Mouse (Mus musculus) cortical plate, adult 2 months (tissue): ENCODE measurements around the gene Emb.

Experiments
- CTCF ChIP-seq: fragments of 200-500 bp; IDR thresholded peaks from 2 replicates; pipeline ENCODE4 v1.5.1; 2011; ENCODE audit warnings: mild to moderate bottlenecking, control low read depth, low read length; ENCODE audit not compliant: insufficient read depth; ENCODE audit errors: extremely low read depth
- POLR2A ChIP-seq: fragments of 200-500 bp; IDR thresholded peaks from 2 replicates; pipeline ENCODE4 v1.6.1; 2011; ENCODE audit warnings: mild to moderate bottlenecking, low read length, control low read depth; ENCODE audit not compliant: insufficient read depth; ENCODE audit errors: extremely low read depth

- TF ChIP-seq CTCF (no peak), POLR2A (no peak)
Observed at GRCm38 (mm10) chr13:117217621-117218020, 9.3 kb downstream of the Emb start.
